Mouse (Mus musculus) hindbrain, embryonic 11.5 days (tissue): ENCODE data around the gene Ablim1. TPM values are rescaled to one million over a fixed set of nuclear protein-coding genes. Genes with fewer than 3 reads are reported as not detected.

Experiments
- ATAC-seq: fragments of 200-750 bp; cut with Nextera tagmentation; 2 replicates; pipeline ENCODE4 v1.8.0; 2017; ENCODE audit warnings: mild to moderate bottlenecking, moderate TSS enrichment, moderate library complexity; ENCODE audit not compliant: low FRiP score
- DNase-seq: peaks from one replicate; pipeline ENCODE4 v3.0.0-alpha.2; 2015; ENCODE audit warnings: low spot score
- H3K27ac ChIP-seq: fragments of 300-500 bp; sonication (generic); 2 replicates; pipeline ENCODE4 v1.5.1; 2014; ENCODE audit warnings: mild to moderate bottlenecking, low read depth, low read length
- H3K27me3 ChIP-seq: fragments of 300-500 bp; sonication (generic); 2 replicates; pipeline ENCODE4 v1.6.1; 2014; ENCODE audit warnings: mild to moderate bottlenecking, low read length, moderate library complexity, mixed read lengths; ENCODE audit not compliant: control insufficient read depth, insufficient read depth
- H3K36me3 ChIP-seq: fragments of 300-500 bp; sonication (generic); 2 replicates; pipeline ENCODE4 v1.6.1; 2014; ENCODE audit warnings: mild to moderate bottlenecking, low read length, moderate library complexity, mixed read lengths; ENCODE audit not compliant: control insufficient read depth, insufficient read depth
- H3K4me1 ChIP-seq: fragments of 300-500 bp; sonication (generic); replicated peaks from 2 replicates; pipeline ENCODE4 v1.6.1; 2014; ENCODE audit warnings: low read length, mixed read lengths; ENCODE audit not compliant: control insufficient read depth, insufficient read depth
- H3K4me2 ChIP-seq: fragments of 300-500 bp; sonication (generic); replicated peaks from 2 replicates; pipeline ENCODE4 v1.6.1; 2014; ENCODE audit warnings: mild to moderate bottlenecking, low read depth, low read length
- H3K4me3 ChIP-seq: fragments of 300-500 bp; sonication (generic); 2 replicates; pipeline ENCODE4 v1.5.1; 2014; ENCODE audit warnings: low read depth, low read length
- H3K9ac ChIP-seq: fragments of 300-500 bp; sonication (generic); 2 replicates; pipeline ENCODE4 v1.6.1; 2014; ENCODE audit warnings: low read depth, low read length
- H3K9me3 ChIP-seq: fragments of 300-500 bp; sonication (generic); 2 replicates; pipeline ENCODE4 v1.6.1; 2016; ENCODE audit warnings: low read length; ENCODE audit not compliant: control insufficient read depth
- WGBS: fragments of 180-500 bp; shearing (Covaris S2); extraction: QIAGEN DNeasy Blood & Tissue Kit; methylation state at CpG from one replicate; pipeline ENCODE4 v1.1.7; 2014; 5-methylcytosine and 5-hydroxymethylcytosine counted together
- polyA plus RNA-seq: library from polyadenylated mRNA; unstranded; fragments of >200 nt; fragmentation: Nextera tagmentation; extraction: Ambion mirVana; gene quantifications from 2 replicates; pipeline ENCODE4 v1.2.1, GENCODE M21; 2014

Ablim1 gene
- polyA plus RNA-seq, 1 experiment from 2014 or later = 18.6 TPM

DNA sequence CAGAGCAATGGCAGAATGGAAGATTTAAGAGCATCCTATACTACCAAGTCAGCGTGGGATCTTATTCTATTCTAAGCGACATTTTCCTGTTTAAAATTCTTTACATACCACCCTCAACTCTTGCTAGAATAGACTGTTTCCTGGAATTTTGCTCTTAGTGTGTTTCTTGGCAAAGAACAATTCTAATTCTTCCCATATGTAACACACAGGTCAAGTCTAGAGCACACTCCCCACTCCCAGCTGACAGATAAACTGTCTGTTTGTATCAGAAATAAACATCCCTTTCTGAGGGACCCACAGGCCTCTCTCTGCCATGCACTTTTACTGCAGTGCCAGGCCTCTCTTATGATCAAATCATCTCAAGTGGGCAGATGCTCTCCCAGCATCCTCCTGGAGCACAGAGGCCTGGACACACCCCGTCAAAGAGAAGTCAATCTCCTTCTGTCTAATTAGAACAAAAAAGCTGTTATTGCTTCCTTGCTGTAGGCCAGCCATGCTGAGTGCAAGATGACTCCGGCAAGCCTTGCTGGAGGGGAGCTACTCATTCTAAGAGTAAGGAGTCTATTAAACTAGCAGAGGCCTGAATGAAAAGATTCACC is 211.3 kb downstream of the Ablim1 start:
- Histone ChIP-seq H3K27ac (no peak overlapping the region), H3K4me2 (no peak overlapping the region), H3K27me3 (no peaks in the 10 kb centered on the region), H3K9me3 (no peaks in the 10 kb centered on the region), H3K36me3 (no peaks in the 10 kb centered on the region), H3K9ac (no peak overlapping the region), H3K4me1 (no peaks in the 10 kb centered on the region), H3K4me3 (no peak overlapping the region)
- DNase-seq (no peak), ATAC-seq (no peak)
- WGBS = 73% methylated on average over 4 of the region's 4 CpGs

GRCm38 (mm10) chr19:57101986-57102385 is 212.7 kb downstream of the Ablim1 start:
- DNase-seq (no peak), ATAC-seq (no peak)
- H3K4me1 ChIP-seq = no peaks in the 10 kb centered on the region
- no peak overlapping the region for H3K27ac ChIP-seq
- no peak overlapping the region for H3K9ac ChIP-seq
- no peaks in the 10 kb centered on the region for H3K9me3 ChIP-seq
- H3K36me3 ChIP-seq = no peaks in the 10 kb centered on the region
- 88% methylated on average over 7 of the region's 7 CpGs for WGBS
- no peaks in the 10 kb centered on the region for H3K27me3 ChIP-seq
- no peak overlapping the region for H3K4me2 ChIP-seq
- H3K4me3 ChIP-seq = no peak overlapping the region

DNA sequence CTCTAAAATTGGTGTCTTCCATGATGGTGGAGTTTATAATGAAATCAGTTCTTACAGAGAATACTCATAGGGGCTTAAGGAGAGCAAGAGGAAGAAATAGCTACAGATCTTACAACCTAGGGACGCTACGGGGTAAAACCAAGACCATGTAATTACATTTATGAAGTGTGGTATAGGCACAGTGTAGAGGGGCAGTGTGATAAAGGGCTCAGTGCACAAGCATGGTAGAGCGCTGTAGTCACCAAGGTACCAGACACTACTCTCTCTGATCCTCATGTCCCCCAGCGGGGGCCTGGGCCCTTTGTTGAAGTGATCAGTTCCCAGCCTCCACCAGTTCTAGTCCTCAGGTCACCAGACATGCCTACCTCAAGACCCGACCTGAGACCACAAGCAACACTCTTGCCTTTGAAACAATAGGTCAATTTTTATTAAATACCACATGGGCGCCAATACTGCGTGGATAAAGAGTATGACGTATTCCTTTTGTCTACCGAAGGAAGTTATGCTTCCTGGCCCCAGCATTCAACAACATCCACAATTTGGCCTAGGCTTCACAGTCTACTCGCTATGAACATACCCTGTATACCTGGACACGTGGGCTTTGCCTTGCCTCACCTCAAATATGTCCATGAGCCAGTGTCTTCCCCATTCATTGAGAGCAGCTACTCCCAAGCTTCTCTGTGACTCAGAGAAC is 213.8 kb downstream of the Ablim1 start:
- Histone ChIP-seq H3K27me3 (no peaks in the 10 kb centered on the region), H3K4me3 (no peak overlapping the region), H3K36me3 (no peaks in the 10 kb centered on the region), H3K9ac (no peak overlapping the region), H3K9me3 (no peaks in the 10 kb centered on the region), H3K4me2 (no peak overlapping the region), H3K4me1 (no peaks in the 10 kb centered on the region), H3K27ac (no peak overlapping the region)
- WGBS = 94% methylated on average over 11 of the region's 11 CpGs
- no peak for DNase-seq
- ATAC-seq = no peak

DNA sequence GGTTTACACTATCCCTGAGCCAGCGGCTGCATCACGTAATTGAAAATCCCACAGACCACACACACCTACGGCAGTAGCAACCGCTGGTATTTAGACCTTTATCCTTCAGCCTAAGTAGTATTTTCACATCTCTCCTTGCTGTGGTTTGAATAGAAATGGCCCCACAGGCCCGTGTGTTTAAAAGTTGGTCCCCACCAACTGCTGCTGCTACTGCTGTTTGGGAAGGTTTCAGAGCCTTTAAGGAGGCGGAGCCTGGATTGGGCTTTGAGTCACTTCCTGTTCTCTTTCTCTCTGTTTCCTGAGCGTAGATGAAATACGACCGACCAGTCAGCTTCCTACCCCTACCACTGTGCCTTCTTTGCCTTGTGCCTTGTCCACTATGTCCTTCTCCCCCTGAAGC is 214.7 kb downstream of the Ablim1 start:
- no peak overlapping the region for H3K9ac ChIP-seq
- 91% methylated on average over 9 of the region's 9 CpGs for WGBS
- H3K4me1 ChIP-seq = no peaks in the 10 kb centered on the region
- H3K36me3 ChIP-seq = no peaks in the 10 kb centered on the region
- no peak overlapping the region for H3K4me3 ChIP-seq
- H3K4me2 ChIP-seq = no peak overlapping the region
- DNase-seq (no peak), ATAC-seq (no peak)
- H3K27ac ChIP-seq = no peak overlapping the region
- no peaks in the 10 kb centered on the region for H3K27me3 ChIP-seq
- no peaks in the 10 kb centered on the region for H3K9me3 ChIP-seq

DNA sequence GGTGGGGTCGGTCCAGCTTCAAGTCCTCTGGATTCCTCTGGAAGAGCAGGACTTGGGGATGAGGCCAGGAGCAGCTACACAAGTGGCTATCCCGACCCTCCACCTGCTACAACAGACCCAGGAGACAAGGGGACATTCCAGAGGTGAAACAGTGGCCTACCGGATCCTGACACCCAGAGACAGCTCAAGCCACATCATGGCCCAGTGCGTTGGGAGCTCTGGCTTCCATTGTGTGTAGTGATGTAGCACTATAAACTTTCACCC is 215.7 kb downstream of the Ablim1 start:
- no peaks in the 10 kb centered on the region for H3K4me1 ChIP-seq
- no peak overlapping the region for H3K9ac ChIP-seq
- no peaks in the 10 kb centered on the region for H3K36me3 ChIP-seq
- ATAC-seq (no peak), DNase-seq (no peak)
- H3K27ac ChIP-seq = no peak overlapping the region
- no peaks in the 10 kb centered on the region for H3K9me3 ChIP-seq
- H3K4me3 ChIP-seq = no peak overlapping the region
- 82% methylated on average over 4 of the region's 4 CpGs for WGBS
- no peak overlapping the region for H3K4me2 ChIP-seq
- no peaks in the 10 kb centered on the region for H3K27me3 ChIP-seq

DNA sequence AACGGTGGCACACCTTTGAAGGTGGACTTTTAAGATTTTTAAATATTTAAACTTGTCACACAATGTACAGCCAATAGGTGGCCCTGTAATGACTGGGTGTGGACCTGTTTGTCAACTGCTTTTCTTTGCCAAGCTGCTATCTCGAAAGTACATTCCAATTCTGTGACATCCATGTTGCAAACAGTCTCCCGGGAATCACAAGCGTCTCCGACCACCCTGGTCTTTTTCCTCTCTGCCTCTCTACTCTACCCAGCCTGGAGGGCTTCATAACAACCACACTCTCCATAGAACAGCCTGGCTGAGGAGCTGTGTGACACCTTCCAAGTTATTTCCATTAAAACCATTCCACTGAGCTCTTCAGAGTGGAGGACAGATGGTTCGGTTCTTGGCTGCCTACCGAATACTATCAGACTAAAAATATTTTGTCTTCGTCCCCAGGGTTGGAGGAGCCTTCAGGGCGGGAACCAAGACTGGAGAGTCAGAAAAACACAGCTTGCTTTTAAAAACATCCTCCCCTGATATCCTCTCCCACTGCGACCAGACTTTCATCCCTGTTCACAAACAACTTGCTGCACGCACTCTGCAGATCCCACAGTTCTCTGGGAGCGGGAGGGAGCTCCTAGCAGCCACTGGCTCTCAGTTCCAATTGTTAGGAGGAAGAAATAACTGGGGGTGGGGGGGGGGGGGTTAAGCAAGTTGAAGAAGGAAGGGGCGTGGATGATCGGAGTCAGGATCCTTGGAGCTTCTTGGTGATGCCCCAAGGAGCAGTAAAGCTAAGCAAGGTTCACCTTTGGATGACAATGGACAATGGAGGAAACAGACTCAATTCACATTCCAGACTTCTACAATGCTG is 216.3 kb downstream of the Ablim1 start:
- no peak for ATAC-seq
- no peak overlapping the region for H3K27ac ChIP-seq
- WGBS = 73% methylated on average over 14 of the region's 14 CpGs

DNA sequence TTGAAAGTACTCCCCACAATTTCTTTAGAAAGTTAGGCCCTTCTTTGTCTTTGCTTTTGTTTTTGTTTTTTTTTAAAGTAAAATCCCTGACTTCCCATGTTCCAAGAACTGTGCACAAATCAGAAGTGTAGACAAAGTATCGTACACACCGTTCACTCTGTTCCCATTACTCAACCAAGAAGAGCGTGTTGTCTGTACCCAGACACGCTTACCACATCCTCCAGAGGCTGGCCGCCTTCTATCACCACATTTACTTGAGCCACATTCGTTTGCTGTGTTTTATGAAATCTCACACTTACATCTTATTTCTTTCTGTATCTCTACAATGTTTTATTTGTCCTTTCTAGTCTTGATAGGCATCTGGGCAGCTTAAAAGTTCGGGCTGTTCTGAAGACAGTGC is 219.4 kb downstream of the Ablim1 start:
- 85% methylated on average over 7 of the region's 7 CpGs for WGBS
- no peaks in the 10 kb centered on the region for H3K4me1 ChIP-seq
- H3K27me3 ChIP-seq = no peaks in the 10 kb centered on the region
- no peak overlapping the region for H3K9ac ChIP-seq
- H3K9me3 ChIP-seq = no peaks in the 10 kb centered on the region
- H3K36me3 ChIP-seq = no peaks in the 10 kb centered on the region
- no peak for DNase-seq
- no peak overlapping the region for H3K4me2 ChIP-seq
- no peak for ATAC-seq
- H3K4me3 ChIP-seq = no peak overlapping the region
- no peak overlapping the region for H3K27ac ChIP-seq

More for the DNA sequence above, 216.3 kb downstream of the Ablim1 start:
- Histone ChIP-seq H3K27me3 (no peaks in the 10 kb centered on the region), H3K4me2 (no peak overlapping the region), H3K9ac (no peak overlapping the region), H3K9me3 (no peaks in the 10 kb centered on the region), H3K4me1 (no peaks in the 10 kb centered on the region), H3K36me3 (no peaks in the 10 kb centered on the region), H3K4me3 (no peak overlapping the region)
- DNase-seq = no peak

DNA sequence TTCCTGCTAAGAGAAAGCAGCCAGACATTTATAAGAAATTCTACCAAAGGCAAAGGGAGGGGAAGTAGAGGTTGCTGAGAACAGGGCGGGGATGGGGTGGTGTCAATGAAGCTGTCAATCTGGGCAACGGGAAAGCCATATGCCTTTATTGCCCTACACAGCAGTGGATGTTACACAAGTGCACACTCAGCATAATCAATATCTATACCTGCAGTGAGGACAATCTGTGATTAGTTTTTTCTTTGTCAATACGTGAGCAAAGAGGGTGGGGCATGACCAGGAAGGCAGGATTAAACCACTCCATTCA is 221.1 kb downstream of the Ablim1 start:
- DNase-seq (no peak), ATAC-seq (no peak)
- Histone ChIP-seq H3K4me2 (no peak overlapping the region), H3K27ac (no peak overlapping the region), H3K9ac (no peak overlapping the region), H3K4me1 (peaks cover 2% of the 10 kb centered on the region; the same call in 1 of the 2 replicates), H3K9me3 (no peaks in the 10 kb centered on the region), H3K4me3 (no peak overlapping the region), H3K27me3 (no peaks in the 10 kb centered on the region), H3K36me3 (no peaks in the 10 kb centered on the region)
- WGBS = 82% methylated on average over 3 of the region's 3 CpGs
